ENCODE assay signal across 7 mouse cellular contexts in genomic region chr9:63649841-63650545, GRCm38 (mm10). TPM values are rescaled to one million over a fixed set of nuclear protein-coding genes. Genes with fewer than 3 reads are reported as not detected.
DNase-seq lines count a peak whose midpoint lies in the region; ATAC-seq and TF ChIP-seq lines count a peak whose summit lies in the region.

No protein-coding gene starts in this region.

- no peak for ATAC-seq in kidney, embryonic 15.5 days (replicated peaks; ENCODE audit: low FRiP score)

- H3K4me1 ChIP-seq in kidney, embryonic 15.5 days: peaks cover 47% of the 10 kb centered on the region
- no peaks in the 10 kb centered on the region for H3K4me1 ChIP-seq in MEL (ENCODE audit: control insufficient read depth in 1 of 2, insufficient read depth in 2 of 2, low read length in 2 of 2)

- DNase-seq in kidney, postnatal 10 days: peak; percentile 69
- DNase-seq in MEL (ENCODE audit: low read depth, low spot score): peak; percentile 49
- peak; percentile 50 to 64 for DNase-seq in adrenal gland, postnatal 36 days
- peak; percentile 32 for DNase-seq in retina, postnatal 1 day
- DNase-seq in right cerebral cortex, adult 2 months (ENCODE audit: low spot score in 2 of 2): no peak
- DNase-seq in c-Kit-positive CD71-positive TER-119-positive erythroid progenitor cells, embryonic 14.5 days (ENCODE audit: low spot score): no peak

- no peak overlapping the region for H3K4me3 ChIP-seq in kidney, embryonic 15.5 days (replicated peaks)
- no peak overlapping the region for H3K4me3 ChIP-seq in MEL (ENCODE audit: control insufficient read depth in 1 of 2, insufficient read depth in 1 of 2, low read depth in 2 of 2, low read length in 2 of 2)

- WGBS in kidney, embryonic 15.5 days: 78% methylated on average over 8 of the region's 8 CpGs

- H3K79me2 ChIP-seq in MEL (ENCODE audit: control insufficient read depth, insufficient read depth, low read length, poor library complexity): no peaks in the 10 kb centered on the region

- no peaks in the 10 kb centered on the region for H3K27me3 ChIP-seq in kidney, embryonic 15.5 days
- no peaks in the 10 kb centered on the region for H3K27me3 ChIP-seq in MEL (ENCODE audit: control insufficient read depth in 1 of 2, insufficient read depth in 2 of 2, low read length in 2 of 2)

- H3K36me3 ChIP-seq in kidney, embryonic 15.5 days: peaks cover 94% of the 10 kb centered on the region
- no peaks in the 10 kb centered on the region for H3K36me3 ChIP-seq in MEL (ENCODE audit: control insufficient read depth in 1 of 2, insufficient read depth in 2 of 2, low read length in 2 of 2)

- no peak overlapping the region for H3K4me2 ChIP-seq in kidney, embryonic 15.5 days

- TF ChIP-seq CTCF in MEL (IDR thresholded peaks at IDR 0.05 in 2 of 3, conservative IDR thresholded peaks at IDR 0.05 in 1 of 3; ENCODE audit: control insufficient read depth in 1 of 3, insufficient read depth in 1 of 3, low read depth in 2 of 3, low read length in 3 of 3, poor library complexity in 1 of 3, severe bottlenecking in 1 of 3): peak in 2 of 3 experiments; percentile 58 to 68; a peak in 4 of 6 replicates

- no peak overlapping the region for H3K9ac ChIP-seq in kidney, embryonic 15.5 days
- H3K9ac ChIP-seq in MEL (ENCODE audit: control insufficient read depth, low read depth, low read length, poor library complexity, severe bottlenecking): no peak overlapping the region

- no peak for TF ChIP-seq EP300 in MEL (IDR thresholded peaks at IDR 0.05; ENCODE audit: low read depth in 1 of 2, low read length in 2 of 2)

- no peak for TF ChIP-seq POLR2A in MEL (IDR thresholded peaks at IDR 0.05; ENCODE audit: control insufficient read depth in 1 of 2, insufficient read depth in 1 of 2, low read depth in 1 of 2, low read length in 2 of 2, poor library complexity in 1 of 2)

- H3K27ac ChIP-seq in kidney, embryonic 15.5 days: no peak overlapping the region
- no peak overlapping the region for H3K27ac ChIP-seq in MEL (ENCODE audit: control insufficient read depth, low read depth, low read length)

- peak; percentile 74 for TF ChIP-seq RAD21 in MEL (IDR thresholded peaks at IDR 0.05; ENCODE audit: low read depth, low read length)

- H3K9me3 ChIP-seq in kidney, embryonic 15.5 days (replicated peaks): no peaks in the 10 kb centered on the region
- no peaks in the 10 kb centered on the region for H3K9me3 ChIP-seq in MEL (replicated peaks; ENCODE audit: insufficient read depth, low read length)

TF ChIP-seq in MEL, 35 proteins besides CTCF, POLR2A, EP300 and RAD21:
- no peak for TF ChIP-seq ZNF384 (IDR thresholded peaks at IDR 0.05; ENCODE audit: low read depth, low read length)
- peak; percentile 91 for TF ChIP-seq SMC3 (IDR thresholded peaks at IDR 0.05; ENCODE audit: low read depth, low read length)
- peak; percentile 77 for TF ChIP-seq ZC3H11A (IDR thresholded peaks at IDR 0.05; ENCODE audit: low read depth, low read length)
- TF ChIP-seq TCF12 (IDR thresholded peaks at IDR 0.05; ENCODE audit: low read depth, low read length): no peak

RNA-seq across cellular contexts. Expression of gene Aagab, which starts 47.5 kb away (rescaled TPM):
- 32.7 and 33.3 TPM in 2 replicates for polyA plus RNA-seq in kidney, embryonic 15.5 days (2015; fragmentation: Nextera tagmentation; extraction: Ambion mirVana)
- total RNA-seq in MEL (2012; rRNA removed): 15.1 and 16.1 TPM in 2 replicates
- 10 to 100 TPM in 1 of 2 experiments, not detected in 1; 27.4 TPM for polyA plus RNA-seq in MEL (2012; ENCODE audit: insufficient read depth in 1 of 2, insufficient read length in 2 of 2, low read depth in 1 of 2, low replicate concordance in 2 of 2, missing spikeins in 1 of 2)
- total RNA-seq in adrenal gland, postnatal 36 days (2021): 10 to 100 TPM; 33.4 to 34.6 TPM

RNA-seq across cellular contexts. Expression of gene Iqch, which starts 47.7 kb away (rescaled TPM):
- polyA plus RNA-seq in kidney, embryonic 15.5 days (2015; fragmentation: Nextera tagmentation; extraction: Ambion mirVana): 0.04 TPM in 1 of 2 replicates, not detected in the other
- not detected in 2 replicates for total RNA-seq in MEL (2012; rRNA removed)
- not detected for polyA plus RNA-seq in MEL (2012; ENCODE audit: insufficient read depth in 1 of 2, insufficient read length in 2 of 2, low read depth in 1 of 2, low replicate concordance in 2 of 2, missing spikeins in 1 of 2)
- not detected for total RNA-seq in adrenal gland, postnatal 36 days (2021)

Comparison
In these comparisons a context has a peak if more than half of its experiments do, and no peak if none do; other contexts are left out.
1. DNase-seq: peak in kidney, postnatal 10 days (single experiment), MEL (single experiment), adrenal gland, postnatal 36 days (2 of 2) and retina, postnatal 1 day (single experiment); none in right cerebral cortex, adult 2 months (0 of 2) and c-Kit-positive CD71-positive TER-119-positive erythroid progenitor cells, embryonic 14.5 days (single experiment).